In the genomic region with DNA sequence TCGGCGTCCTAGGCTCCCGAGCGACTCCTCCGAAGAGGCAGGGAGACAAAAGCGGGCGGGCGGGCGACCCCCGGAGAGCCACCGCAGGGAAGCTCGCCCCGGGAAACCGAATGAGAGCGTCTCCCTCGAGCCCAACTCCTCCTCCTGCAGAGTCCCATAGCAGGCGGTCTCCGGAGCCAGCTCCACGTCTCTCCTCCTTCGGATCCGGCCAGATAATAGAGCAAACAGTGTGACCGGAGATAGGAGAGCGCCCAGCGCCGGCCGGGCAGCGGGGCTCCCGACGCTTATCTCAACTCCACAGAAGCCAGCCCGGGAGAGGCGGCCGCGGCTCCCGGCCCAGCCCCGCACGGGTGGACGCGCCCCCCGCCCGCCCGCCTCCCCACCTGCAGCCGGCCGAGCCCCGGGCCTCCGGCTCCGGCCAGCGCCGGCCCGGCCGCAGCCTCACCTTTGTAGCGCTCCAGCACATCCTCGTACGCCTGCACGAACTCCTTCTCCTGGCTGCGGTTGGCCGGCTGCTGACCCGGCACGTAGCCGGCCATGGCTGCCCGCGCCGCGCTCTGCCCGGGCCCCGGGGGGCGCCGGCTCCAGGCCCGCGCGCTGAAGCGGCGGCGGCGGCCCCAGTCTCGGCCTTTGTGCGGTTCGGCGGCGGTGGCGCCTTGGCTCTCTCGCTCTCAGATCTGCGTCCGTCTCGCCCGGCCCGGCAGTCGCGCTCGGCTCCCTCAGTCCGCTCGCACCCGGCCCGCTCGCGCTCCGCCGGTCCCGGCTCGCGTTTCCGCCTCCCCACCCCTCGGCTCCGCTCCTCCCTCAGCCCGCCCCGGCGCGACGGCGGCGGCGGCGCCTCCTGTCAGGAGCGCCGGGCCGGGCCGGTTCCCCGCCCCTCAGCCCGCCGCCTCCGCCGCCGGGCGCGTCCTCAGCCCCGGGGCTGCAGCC, we compare ENCODE assay signal across 8 mouse cellular contexts. TPM values are rescaled to one million over a fixed set of nuclear protein-coding genes. Genes with fewer than 3 reads are reported as not detected.
DNase-seq lines count a peak whose midpoint lies in the region; ATAC-seq and TF ChIP-seq lines count a peak whose summit lies in the region.

No protein-coding gene starts in this region.

- no peaks in the 10 kb centered on the region for H3K27me3 ChIP-seq in cerebellum, adult 2 months (ENCODE audit: control insufficient read depth, insufficient read depth, low read length)
- no peaks in the 10 kb centered on the region for H3K27me3 ChIP-seq in forebrain, postnatal 0 days (ENCODE audit: insufficient read depth, low read length)
- H3K27me3 ChIP-seq in hindbrain, embryonic 10.5 days (ENCODE audit: insufficient read depth, poor library complexity, severe bottlenecking) = no peaks in the 10 kb centered on the region

- under 1% methylated on average over 122 of the region's 125 CpGs for WGBS in cerebellum, adult 2 months
- 2% methylated on average over 93 of the region's 125 CpGs for whole genome bisulfite sequencing in forebrain, postnatal 0 days
- under 1% methylated on average over 125 of the region's 125 CpGs for WGBS in hindbrain, embryonic 10.5 days

- no peaks in the 10 kb centered on the region; the same call in 1 of the 2 replicates for H3K4me1 ChIP-seq in cerebellum, adult 2 months (ENCODE audit: control insufficient read depth, insufficient read depth, low read length)
- peaks cover 15% of the 10 kb centered on the region; the same call in 1 of the 2 replicates for H3K4me1 ChIP-seq in forebrain, postnatal 0 days (ENCODE audit: insufficient read depth)
- peaks cover 58% of the 10 kb centered on the region for H3K4me1 ChIP-seq in hindbrain, embryonic 10.5 days (replicated peaks)

- ATAC-seq in forebrain, postnatal 0 days = peak; percentile 62
- peak; percentile 52 for ATAC-seq in megakaryocyte, adult 5-6 weeks (ENCODE audit: poor library complexity, severe bottlenecking)

- no peak for TF ChIP-seq CTCF in cerebellum, adult 2 months (IDR thresholded peaks at IDR 0.05; ENCODE audit: borderline replicate concordance, insufficient read depth, low read depth, low read length)
- TF ChIP-seq CTCF in forebrain, postnatal 0 days (IDR thresholded peaks at IDR 0.05; ENCODE audit: low read depth) = no peak

- H3K4me3 ChIP-seq in cerebellum, adult 2 months (replicated peaks; ENCODE audit: insufficient read depth, low read depth, low read length) = peak overlapping the region; percentile 69
- peak overlapping the region; percentile 64 for H3K4me3 ChIP-seq in forebrain, postnatal 0 days (ENCODE audit: low read depth, low read length)
- H3K4me3 ChIP-seq in hindbrain, embryonic 10.5 days = peak overlapping the region; percentile 93

- H3K4me2 ChIP-seq in forebrain, postnatal 0 days (ENCODE audit: low read depth) = peak overlapping the region; percentile 88

- H3K9ac ChIP-seq in forebrain, postnatal 0 days = peak overlapping the region; percentile 85

- H3K27ac ChIP-seq in cerebellum, adult 2 months (ENCODE audit: insufficient read depth, low read length) = peak overlapping the region; percentile 63; the same call in 1 of the 2 replicates
- peak overlapping the region; percentile 94 for H3K27ac ChIP-seq in forebrain, postnatal 0 days (ENCODE audit: low read depth, low read length)
- H3K27ac ChIP-seq in hindbrain, embryonic 10.5 days = peak overlapping the region; percentile 100

- DNase-seq in T-cell, adult 2 months (ENCODE audit: low spot score) = peak; percentile 63
- DNase-seq in cerebellum, adult 2 months = peak; percentile 76 to 77
- peak; percentile 65 for DNase-seq in forebrain, postnatal 0 days
- DNase-seq in hindbrain, embryonic 10.5 days (ENCODE audit: low spot score) = peak; percentile 70
- DNase-seq in layer of hippocampus, postnatal 25 days (ENCODE audit: extremely low spot score in 1 of 2, low spot score in 1 of 2) = peak; percentile 55 to 56
- peak; percentile 66 for DNase-seq in right cerebral cortex, postnatal 14 days
- DNase-seq in yolk sac, embryonic 10.5 days (ENCODE audit: low spot score) = peak; percentile 79

- TF ChIP-seq POLR2A in cerebellum, adult 2 months (IDR thresholded peaks at IDR 0.05; ENCODE audit: borderline replicate concordance, insufficient read depth, low read length) = no peak

- H3K9me3 ChIP-seq in forebrain, postnatal 0 days (ENCODE audit: low read length) = no peaks in the 10 kb centered on the region
- no peaks in the 10 kb centered on the region for H3K9me3 ChIP-seq in hindbrain, embryonic 10.5 days

- H3K36me3 ChIP-seq in forebrain, postnatal 0 days (ENCODE audit: insufficient read depth) = no peaks in the 10 kb centered on the region
- peaks cover 14% of the 10 kb centered on the region; the same call in 1 of the 2 replicates for H3K36me3 ChIP-seq in hindbrain, embryonic 10.5 days

RNA-seq across cellular contexts. Expression of a gene that starts 19.9 kb away (rescaled TPM):
- polyA plus RNA-seq in cerebellum, adult 2 months (2012; rRNA removed) = 193 and 201 TPM in 2 replicates
- 278 and 345 TPM in 2 replicates for total RNA-seq in forebrain, postnatal 0 days (2014; rRNA removed)
- polyA plus RNA-seq in forebrain, postnatal 0 days (2015; fragmentation: Nextera tagmentation; extraction: Ambion mirVana) = 42.9 and 58.2 TPM in 2 replicates
- 36.5 and 42.3 TPM in 2 replicates for polyA plus RNA-seq in hindbrain, embryonic 10.5 days (2016; fragmentation: Nextera tagmentation; extraction: Ambion mirVana)
- total RNA-seq in layer of hippocampus, postnatal 25 days (2021) = 100 to 1,000 TPM; 194 to 241 TPM
- total RNA-seq in megakaryocyte, adult 5-6 weeks (2015) = 130 and 137 TPM in 2 replicates
- total RNA-seq in megakaryocyte, adult 5-6 weeks (2017) = 192 and 219 TPM in 2 replicates

RNA-seq across cellular contexts. Expression of a gene that starts 53.7 kb away (rescaled TPM):
- polyA plus RNA-seq in cerebellum, adult 2 months (2012; rRNA removed) = 602 and 636 TPM in 2 replicates
- total RNA-seq in forebrain, postnatal 0 days (2014; rRNA removed) = 161 and 279 TPM in 2 replicates
- 536 and 634 TPM in 2 replicates for polyA plus RNA-seq in forebrain, postnatal 0 days (2015; fragmentation: Nextera tagmentation; extraction: Ambion mirVana)
- polyA plus RNA-seq in hindbrain, embryonic 10.5 days (2016; fragmentation: Nextera tagmentation; extraction: Ambion mirVana) = 349 and 378 TPM in 2 replicates
- total RNA-seq in layer of hippocampus, postnatal 25 days (2021) = 100 to 1,000 TPM; 172 to 199 TPM
- 109 and 130 TPM in 2 replicates for total RNA-seq in megakaryocyte, adult 5-6 weeks (2015)
- total RNA-seq in megakaryocyte, adult 5-6 weeks (2017) = 110 and 139 TPM in 2 replicates

Comparison
In these comparisons a context has a peak if more than half of its experiments do, and no peak if none do; other contexts are left out.
1. Peak in every context shown above with its lines: DNase-seq, ATAC-seq, H3K4me3 ChIP-seq and H3K27ac ChIP-seq.